Mouse (Mus musculus): ENCODE data around the gene Guca1a.

DNA sequence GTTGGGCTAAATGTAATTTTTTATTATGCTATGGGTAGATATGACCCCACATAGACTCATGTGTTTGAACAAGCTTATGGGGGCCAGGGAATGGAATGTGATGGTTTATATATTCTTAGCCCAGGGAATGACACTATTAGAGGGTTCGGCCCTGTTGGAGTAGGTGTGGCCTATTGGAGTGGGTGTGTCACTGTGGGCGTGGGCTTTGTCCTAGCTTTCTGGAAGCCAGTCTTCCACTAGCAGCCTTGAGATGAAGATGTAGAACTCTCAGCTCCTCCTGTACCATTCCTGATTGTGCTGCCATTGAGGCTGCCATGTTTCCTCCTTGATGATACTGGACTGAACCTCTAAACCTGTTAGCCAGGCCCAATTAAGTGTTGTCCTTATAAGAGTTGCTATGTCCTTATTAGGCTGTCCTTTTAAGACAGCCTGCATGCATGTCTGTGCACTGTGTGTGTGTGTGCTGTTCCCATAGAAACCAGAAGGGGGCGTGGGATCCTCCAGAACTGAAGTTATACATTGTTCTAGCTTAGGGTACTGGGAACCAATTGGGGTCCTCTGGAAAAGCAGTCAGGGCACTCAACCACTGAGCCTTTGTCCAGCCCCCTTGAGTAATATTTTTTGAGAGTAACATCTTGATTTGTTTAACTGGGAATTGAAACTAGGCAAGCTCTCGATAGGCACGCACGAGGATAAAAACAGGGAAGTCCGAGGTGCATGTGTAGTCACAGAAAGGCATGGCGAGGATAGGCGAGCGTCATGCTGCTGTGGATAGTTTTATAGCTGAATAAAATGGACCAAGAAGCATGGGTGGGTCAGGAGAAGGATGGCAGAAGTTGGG is 7.6 kb upstream of the Guca1a start:
- TF ChIP-seq CTCF (IDR thresholded peaks at IDR 0.05; ENCODE audit: borderline replicate concordance, control insufficient read depth, extremely low read depth, insufficient read depth, low read length, poor library complexity) (no peak), POLR2A (IDR thresholded peaks at IDR 0.05; ENCODE audit: control insufficient read depth, extremely low read depth, insufficient read depth, low read length, poor library complexity) (no peak)

Data from thymus, adult 2 months (tissue).